Mouse (Mus musculus): ENCODE data around the gene Uroc1.

The Uroc1 gene

DNA sequence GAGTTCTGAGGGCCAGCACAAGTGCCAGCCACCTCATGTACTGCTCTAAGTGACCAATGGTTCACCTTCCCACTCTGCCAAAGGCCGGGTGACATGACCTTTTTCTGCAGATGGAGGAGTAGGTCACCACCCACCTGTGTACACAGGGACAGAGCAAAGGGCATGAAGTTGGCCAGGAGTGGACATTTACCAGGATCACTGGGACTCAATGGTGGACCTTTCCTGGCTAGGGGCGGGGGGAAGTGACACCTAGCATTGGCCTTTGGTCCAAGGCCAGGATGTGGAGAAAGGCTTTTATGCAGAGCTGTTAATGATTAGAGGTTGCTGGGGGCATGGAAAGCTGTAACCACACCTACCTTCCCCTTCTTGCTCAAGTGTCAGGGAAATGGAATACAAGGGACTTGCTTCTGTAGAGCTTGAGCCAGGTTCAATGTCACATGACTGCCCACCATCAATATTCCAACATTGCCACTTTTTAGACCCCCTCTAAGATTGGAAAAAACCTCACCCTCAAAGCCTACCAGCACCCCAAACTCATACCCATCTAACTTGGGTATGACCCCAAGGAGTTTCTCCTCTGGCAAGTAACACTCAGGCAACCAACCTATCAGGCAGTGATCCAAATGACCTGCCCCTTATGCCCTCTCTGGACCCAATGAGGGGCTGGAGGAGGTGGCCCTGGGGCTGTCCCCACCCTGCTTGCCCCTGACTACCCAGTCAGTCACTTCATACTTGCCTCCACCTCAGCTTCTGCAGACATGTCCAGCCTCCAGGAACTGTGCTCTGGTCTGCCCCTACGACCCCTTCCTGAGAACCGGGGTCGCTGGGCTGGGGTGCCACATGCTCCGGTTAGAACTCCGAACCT is at the start of gene Uroc1:
Uroc1 (plus strand) TSS at position 724 of the 865 bp plus-strand sequence.
- no peak for DNase-seq (ENCODE audit: extremely low spot score, low spot score)

DNA sequence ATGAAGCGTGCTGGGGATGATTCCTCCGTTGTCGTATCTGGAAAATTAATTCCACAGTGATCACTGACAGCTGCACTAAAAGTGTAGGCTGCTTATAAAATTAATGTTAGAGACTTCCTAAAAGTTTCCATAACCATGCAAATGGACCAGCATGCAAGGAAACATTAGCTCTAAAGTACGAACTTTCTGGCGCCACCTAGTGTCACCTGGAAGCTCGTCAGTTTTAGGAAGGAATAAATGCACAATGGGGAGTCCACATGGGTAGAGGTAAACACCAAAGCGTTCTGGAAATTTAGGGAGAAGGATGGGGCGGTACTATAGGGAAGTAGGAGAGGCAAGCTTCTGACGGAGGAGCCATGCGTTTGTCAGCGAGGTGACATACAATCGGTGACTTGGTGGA is 44.8 kb upstream of the Uroc1 start:
- DNase-seq (ENCODE audit: extremely low spot score, low spot score) = no peak

DNA sequence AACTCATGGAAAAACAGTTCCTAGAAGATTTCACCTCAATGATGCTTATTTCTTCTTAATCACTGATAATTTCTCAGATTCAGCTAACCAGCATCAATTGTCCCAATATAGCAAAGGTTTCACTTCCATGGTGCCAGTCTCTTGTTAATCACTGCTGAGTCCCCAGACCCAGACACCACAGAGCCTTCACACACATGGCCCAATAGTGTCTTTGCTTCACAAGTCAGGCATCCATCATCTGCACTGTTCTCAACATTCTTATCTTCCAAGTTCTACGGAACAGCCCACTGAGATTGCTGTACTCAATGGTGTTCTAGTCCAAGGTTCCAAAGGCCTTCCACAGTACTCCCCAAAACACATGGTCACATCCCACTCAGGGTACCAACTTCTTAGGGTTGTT is 32.2 kb upstream of the Uroc1 start, which contains the start of gene BC048671:
BC048671 (plus strand) TSS at position 301 of the 400 bp plus-strand sequence.
- DNase-seq (ENCODE audit: extremely low spot score, low spot score) = no peak

DNA sequence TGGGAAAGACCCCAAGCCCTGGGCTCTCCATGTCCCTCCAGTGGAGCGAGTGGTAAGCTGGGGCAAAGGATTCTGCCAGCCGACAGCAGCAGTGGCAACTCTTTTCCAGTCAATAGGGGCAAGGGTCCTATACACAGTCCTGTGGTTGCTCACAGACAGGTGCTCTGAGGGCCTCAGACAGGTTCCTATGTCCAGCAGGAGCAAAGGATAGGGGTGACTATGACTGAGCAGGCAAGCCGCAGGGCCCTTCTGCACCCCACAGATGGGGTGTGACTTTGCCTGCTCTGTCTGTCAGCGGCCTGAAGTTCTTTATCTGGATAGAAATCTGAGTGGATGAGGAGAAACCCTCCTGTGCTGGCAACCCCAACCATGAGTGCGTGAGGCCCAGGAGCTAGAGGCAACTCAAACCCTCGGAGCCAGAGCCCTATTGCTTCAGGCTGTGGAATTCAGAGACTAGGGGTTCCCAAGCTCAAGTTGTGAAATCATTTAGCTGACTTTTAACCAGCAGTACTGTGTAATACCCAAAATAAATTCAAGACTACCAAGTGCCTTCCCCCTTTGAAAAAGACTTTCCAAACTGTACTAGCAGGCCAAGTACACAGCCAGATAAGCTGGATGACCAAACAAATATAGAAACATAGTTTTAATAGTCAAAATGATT is 26.6 kb upstream of the Uroc1 start:
- DNase-seq (ENCODE audit: extremely low spot score, low spot score) = no peak

DNA sequence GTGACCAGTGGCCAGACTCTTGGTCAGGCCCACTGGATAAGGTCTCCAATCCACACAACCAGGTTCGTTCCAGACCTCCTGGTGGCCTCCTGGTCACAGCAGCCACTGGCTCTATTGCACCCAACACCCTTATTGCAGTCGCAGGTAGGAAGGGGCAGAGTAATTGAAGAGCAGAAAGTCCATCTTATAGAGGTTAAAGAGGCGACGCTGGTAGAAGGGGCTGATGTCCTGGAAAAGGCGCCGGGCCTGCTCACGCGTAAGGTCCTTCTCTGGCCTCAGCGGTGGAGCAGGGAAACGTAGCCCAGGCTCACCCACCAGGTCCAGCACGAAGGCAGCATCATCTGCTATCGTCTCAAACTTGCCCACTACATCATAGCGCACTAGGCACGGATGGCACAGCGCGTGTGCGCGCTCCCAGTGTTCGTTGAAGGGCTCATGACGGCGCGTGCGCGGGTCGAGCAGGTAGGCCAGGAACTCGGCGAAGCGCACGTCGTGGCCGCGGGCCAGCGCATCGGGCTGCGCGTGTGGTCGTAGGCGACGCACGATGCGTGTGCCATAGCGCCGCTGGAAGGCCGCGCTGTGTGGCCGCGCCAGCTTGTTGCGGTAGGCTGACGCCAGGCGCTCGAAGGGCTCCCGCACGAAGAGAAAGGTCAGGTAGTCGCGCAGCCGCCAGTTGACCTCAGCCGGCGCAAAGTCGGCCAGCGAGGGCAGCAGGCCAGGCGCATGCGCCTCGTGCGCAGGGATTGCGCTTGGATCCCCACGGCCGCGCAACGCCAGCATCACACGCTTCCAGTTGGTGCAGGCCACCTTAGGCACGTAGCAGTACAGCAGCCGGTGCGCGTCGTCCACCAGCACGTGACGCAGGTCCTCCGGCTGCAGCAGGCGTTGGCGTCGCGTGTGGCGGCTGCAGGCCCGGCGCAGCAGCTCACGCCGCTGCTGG is 24.0 kb upstream of the Uroc1 start:
- DNase-seq (ENCODE audit: extremely low spot score, low spot score) = no peak

DNA sequence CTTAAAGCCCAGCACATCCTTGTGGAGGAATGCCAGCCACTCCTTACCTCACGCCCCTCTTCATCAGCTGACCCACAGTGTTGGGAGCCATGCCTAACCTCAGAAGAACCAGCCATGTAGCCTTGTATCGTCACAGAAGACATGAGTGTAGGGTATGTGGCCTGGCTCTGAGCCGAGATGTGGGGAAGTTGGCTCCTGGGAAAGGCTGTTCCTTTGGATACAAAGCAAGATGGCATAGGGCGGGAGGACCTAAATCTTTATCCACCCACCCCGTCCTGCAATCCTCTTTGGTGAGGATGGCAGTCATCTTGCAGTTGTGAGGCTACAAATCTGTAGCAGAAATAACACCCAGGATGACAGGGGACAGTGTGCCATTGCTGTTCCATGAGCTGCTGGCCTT is 17.1 kb upstream of the Uroc1 start:
- DNase-seq (ENCODE audit: extremely low spot score, low spot score) = no peak

DNA sequence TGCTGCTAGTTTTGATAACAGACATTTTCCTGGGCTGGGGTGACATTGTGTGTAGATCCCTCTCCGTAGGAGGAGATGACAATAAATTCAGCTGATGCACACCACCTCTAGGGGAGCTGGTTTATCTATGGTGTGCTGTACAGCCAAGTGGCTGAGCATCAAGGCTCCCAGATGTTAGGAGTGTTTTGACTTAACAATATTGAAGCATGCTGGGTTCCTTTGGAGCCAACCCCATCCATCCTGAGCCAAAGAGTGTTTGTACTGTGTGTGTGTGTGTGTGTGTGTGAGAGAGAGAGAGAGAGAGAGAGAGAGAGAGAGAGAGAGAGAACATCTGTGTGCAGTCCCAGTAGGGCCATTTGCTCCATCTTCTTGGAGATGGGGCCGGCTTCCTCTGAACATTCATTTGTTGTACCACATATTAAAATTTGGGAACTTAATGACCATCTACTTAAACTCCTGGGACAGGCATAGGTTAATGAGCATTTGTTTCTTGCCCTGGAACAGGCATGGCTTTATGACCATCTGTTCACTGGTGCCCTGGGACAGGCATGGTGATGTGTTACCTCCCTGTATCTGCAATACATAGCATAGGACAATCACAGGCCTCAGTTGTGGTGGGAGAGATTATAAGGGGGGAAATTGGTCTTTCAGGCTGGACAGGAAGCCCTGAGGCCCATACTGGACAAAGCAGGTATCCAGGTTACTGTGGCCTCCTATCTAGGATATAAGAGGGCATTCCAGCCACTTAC is 15.4 kb upstream of the Uroc1 start:
- no peak for DNase-seq (ENCODE audit: extremely low spot score, low spot score)

DNA sequence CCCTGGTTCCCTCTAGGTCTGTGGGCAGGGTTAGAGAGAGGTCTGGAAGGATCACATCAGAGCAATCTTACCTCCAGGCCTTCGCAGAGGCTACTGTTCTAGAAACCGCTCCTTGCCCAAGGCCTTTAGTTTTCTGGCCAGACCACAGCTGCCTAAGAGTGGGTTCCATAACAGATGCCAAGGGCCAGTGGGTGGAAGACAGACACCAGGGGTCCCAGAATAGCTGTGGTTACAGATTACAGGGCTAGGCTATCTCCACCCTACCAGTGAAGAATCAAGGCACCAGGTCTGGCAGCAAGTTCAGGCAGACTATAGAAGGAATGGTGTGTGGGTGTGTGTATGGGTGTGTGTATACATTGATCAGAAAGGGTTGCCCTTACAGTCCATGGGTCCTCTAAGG is 14.1 kb upstream of the Uroc1 start:
- DNase-seq (ENCODE audit: extremely low spot score, low spot score) = no peak

DNA sequence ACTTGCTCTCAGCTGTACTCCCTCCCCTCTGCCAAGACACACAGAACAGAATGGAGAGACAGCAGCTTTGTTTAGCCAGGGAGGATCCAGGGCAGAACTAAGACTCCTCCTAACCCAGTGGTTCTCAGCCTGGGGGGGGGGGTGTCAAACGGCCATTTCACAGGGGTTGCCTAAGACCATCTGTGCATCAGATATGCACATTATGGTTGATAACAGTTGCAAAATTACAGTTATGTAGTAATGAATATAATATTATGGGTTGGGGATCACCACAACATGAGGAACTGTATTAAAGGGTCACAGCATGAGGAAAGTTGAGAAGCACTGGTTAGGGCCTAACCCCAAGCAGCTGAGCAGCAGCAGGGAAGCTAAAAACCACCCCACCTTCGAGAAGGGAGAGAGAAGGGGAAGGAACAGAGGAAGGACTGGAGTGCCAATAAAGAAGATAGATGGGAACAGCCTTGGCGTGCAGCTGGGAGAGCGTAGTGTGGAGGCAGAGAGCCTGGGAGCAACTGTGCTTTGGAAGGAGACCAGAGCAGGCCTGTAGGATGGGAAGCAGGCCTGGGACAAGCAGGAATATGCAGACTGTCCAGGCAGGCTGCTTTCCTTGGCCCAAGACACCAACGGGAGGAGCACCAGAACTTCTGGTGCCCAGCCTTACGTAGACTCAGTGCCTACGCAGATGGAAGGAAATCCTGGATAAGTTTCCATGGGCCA is 13.5 kb upstream of the Uroc1 start:
- DNase-seq (ENCODE audit: extremely low spot score, low spot score) = no peak

DNA sequence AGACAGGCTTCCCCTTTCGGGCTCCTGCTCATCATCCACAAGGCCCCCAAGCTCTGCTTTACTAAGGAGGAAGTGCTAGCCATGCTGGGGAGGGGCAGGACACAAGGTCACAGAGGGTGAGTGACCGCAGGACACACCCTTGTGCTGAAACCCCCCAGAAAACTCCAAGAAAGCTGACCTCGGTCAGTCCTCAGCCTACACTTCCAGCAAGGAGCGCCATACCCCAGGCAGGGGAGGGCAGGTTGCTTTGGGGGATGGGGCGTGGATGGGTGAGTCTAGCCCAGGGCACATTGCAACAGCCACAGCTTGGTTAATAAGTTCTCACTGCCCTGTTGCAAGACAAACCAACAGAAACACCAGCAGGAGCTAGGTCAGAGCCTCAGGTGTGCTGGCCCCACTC is 12.7 kb upstream of the Uroc1 start:
- DNase-seq (ENCODE audit: extremely low spot score, low spot score) = no peak

DNA sequence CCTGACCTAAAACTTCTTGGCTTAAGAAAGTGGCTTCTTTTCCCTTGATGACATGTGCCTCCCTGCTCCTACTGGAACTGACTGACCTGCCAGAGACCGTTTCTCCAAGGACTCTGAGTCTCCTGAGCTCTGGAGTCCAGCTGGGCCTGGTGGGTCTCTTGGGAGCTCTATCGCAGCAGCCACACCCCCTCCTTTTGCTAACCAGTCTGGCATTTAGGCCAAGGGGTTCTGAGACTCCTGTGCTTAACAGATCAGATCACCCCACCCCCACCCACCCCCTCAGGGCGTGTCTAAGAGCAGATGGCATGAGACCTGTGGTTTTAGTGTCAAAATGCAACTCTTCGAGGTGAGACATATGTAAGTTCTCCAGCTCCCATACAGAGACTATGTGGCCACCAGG is 11.3 kb upstream of the Uroc1 start:
- no peak for DNase-seq (ENCODE audit: extremely low spot score, low spot score)

DNA sequence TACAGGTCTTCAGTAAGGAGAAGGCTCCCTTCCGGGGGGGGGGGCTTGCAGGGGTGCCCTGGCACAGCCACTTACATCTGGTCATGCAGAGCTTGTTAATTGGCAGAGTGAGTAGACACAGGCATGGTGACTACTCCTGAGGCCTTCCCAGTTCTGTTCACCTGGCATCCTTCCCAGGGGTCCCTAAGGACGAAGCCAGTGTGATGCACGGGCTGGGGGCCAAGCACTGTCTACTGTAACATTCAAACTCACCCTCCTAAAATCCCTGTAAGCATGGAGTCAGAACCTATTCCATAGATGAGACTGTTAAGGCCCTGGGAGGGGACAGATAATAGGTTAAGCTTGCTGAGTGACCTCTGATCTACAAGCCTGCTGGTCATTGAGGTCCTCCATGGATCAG is 9.1 kb upstream of the Uroc1 start:
- DNase-seq (ENCODE audit: extremely low spot score, low spot score) = no peak

DNA sequence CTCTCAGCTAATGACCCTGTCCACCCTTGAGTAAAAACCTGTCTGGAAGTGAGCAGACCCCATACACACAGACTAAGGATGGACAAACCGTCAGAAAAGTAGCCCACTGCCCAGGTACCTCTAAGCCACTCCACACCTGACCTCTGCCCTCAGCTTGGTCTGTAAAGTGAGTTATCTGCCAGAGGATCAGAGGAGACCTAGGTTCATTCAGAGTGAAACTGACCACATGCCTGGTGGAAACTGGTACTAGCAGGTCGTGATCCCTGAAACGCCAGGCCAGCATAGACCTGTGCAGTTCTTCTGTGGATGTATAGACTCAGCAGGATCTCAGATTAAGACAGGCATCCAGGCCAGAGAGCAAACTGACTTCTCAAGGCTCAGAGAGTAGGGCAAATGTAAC is 8.6 kb upstream of the Uroc1 start:
- DNase-seq (ENCODE audit: extremely low spot score, low spot score) = no peak

DNA sequence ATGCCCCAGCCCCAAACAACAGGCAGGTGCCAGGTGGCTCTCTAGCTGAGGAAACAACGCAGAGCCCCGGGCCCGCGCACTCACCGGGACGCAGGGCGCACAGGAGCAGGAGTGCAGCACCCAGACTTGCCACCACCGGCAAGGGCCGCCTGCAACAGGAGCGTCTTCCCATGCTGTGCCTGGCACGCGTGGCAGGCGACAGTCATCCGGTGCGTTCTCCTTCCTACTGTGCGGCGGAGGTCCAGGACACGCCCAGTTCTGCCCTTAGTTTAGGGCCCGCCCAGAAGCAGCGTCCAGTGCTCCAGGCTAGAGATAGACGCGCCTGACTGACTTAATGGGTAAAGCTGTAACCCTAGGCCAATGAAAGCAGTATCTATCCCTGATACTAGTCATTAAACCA is 8.1 kb upstream of the Uroc1 start, which contains the start of gene Chst13:
Chst13 (minus strand) TSS at position 195 of the 400 bp plus-strand sequence.
- no peak for DNase-seq (ENCODE audit: extremely low spot score, low spot score)

DNA sequence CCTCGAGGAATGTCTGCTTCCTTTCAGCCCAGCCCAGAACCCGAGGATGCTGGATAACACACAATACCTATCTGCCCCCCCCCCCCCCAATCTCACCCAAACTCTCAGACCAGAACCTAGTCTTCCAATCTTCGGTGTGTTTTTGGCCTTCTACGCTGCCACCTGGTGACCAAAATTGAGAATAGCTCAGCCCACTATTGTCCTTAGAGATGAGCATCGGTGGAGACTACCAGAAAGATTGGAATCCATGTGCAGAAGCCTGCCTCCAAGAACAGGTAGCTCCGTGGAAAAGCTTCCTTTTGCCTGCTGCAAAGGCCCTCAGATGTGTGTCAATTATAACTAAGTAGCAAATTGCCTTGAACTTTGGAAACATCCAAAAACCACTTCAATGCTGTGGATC is 5.4 kb upstream of the Uroc1 start:
- DNase-seq (ENCODE audit: extremely low spot score, low spot score) = no peak

DNA sequence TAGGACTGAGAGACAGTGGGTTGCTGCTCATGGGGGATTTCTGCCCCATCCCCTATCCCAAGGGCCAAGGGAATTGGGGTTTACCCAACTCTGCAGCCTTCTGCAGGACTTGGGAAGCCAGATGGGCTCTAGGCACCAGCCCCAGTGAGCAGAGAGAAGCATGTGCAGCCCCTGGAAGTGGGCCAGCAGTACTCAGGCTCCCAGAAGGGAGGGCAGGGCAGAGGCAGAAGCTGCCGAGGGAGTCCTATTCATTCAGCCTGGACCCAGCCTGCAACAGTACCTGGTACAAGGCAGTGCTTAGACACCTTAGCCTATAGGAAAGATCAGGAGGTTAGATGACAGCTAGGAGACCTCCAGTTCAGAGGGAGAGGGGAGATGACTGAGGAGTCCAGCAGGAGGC is 3.1 kb upstream of the Uroc1 start:
- no peak for DNase-seq (ENCODE audit: extremely low spot score, low spot score)

DNA sequence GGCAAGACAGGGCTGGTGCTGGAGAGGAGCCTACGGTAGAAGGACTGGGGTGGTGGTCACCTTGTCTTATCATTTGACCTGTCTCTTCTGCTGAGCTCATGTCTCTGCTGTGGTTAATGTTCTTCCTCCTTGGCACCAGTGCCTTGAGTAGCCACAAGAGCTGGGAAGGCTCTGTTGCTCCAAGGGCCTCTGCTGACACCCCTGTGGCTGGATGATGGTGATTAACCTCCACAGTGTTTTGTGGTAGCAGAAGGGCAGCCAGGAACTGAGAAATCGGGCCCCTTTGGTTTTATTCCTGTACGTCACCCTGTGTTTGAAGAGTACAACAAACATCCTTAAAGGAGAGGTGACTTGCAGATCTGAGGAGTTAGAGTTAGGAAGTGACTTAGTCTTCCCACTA is 1.2 kb downstream of the Uroc1 start:
- DNase-seq (ENCODE audit: extremely low spot score, low spot score) = no peak

DNA sequence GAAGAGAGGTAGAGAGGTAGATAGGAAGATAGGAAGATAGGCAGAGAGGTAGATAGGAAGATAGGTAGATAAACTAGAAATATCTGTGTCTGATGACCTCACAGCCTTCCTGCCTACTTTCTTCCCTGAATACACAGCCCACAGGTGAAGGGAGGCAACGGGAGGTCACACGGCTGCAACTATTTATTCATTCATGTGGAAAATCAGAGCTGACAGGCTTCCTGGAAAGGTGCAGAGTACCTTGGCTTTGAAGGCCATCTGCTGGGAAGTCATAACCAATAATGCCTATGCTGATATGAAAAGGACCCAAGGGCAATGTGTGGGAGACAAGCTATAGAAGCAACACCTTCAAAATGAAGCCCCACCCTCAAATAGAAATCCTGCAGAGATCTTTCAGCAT is 9.3 kb downstream of the Uroc1 start:
- DNase-seq (ENCODE audit: extremely low spot score, low spot score) = no peak

DNA sequence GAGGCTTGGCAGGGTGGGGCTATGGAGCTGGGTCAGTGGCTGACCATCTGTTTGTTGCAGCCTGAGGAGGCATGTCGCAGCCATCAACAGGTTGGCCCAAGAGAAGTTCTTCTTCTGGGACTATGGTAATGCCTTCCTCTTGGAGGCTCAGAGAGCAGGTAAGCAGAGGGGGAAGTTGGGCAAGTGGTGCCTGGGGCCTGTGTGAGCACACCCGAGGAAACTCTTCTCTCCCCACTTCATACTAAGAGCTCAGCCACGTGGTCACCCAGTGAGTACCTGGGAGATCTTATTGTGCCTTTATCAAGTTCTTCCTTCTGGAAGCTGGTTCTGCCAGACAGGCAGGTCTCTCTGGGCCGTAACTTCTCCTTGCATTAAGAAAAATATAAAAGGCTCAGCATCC is 14.1 kb downstream of the Uroc1 start:
- DNase-seq (ENCODE audit: extremely low spot score, low spot score) = no peak

DNA sequence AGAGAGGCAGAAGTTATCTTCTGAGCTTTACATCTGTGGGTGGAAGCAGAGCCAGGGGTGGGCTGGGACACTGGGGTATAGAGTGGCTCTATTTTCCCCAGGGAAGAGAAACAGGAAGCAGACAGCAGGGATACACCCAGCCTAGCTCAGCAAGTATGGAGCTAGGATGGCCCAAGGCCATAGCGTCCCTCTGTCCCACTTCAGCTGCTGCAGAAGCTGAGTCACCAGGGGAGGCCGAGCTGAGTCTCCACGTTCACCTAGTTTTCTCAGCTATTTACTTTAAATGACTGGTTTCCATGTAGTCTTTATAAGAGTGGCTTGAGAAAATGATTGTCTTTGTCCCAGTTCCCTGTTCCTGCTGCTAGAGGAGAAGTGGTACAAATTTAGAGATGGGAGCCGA is 15.4 kb downstream of the Uroc1 start:
- no peak for DNase-seq (ENCODE audit: extremely low spot score, low spot score)

Data from neural tube, embryonic 10.5 days (tissue).